Mouse (Mus musculus): Measurements from ENCODE around the gene Apoc1.

Gene Apoc1

GRCm38 (mm10) chr7:19664455-19664954 lies 28.0 kb downstream of the Apoc1 start:
- in situ Hi-C loops (cut with MboI; ENCODE audit: unreplicated experiment in 2 of 2) = loop anchor here (10.0 kb wide), 2 partner anchors 120 to 130 kb away; partner anchors contain the start of gene Cblc (in 1 of the 2)

DNA sequence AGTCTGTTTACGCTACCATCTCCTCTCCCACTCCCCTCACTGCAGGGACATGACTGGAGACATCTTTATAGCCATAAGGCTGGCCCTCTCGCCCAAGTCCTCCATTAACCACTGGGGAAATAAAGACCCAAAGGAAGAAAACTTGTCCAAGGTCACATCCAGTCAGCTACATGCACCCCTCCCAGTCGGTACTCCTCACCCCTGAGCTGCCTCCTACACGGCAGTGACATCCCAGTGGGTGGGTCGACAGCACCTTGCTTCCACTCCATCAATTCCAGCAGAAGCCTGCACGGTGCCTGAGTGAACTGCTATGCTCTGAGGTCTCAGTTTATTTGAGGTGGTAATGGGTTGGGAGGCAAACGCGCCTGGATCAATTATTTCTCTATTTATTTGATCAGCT lies 28.5 kb downstream of the Apoc1 start:
- in situ Hi-C loops (cut with MboI; ENCODE audit: unreplicated experiment in 2 of 2) = loop anchor here (10.0 kb wide), 2 partner anchors 121 to 131 kb away; partner anchors contain the start of gene Cblc (in 1 of the 2)

GRCm38 (mm10) chr7:19652614-19653013 lies 39.8 kb downstream of the Apoc1 start:
- in situ Hi-C loops (cut with MboI; ENCODE audit: unreplicated experiment in 2 of 2) = no loop called here

GRCm38 (mm10) chr7:19651063-19651786 lies 41.2 kb downstream of the Apoc1 start:
- in situ Hi-C loops (cut with MboI; ENCODE audit: unreplicated experiment in 2 of 2) = no loop called here

- in situ Hi-C loops (cut with MboI; ENCODE audit: unreplicated experiment in 2 of 2) = no loop called here
These were observed 51.2 kb downstream of the Apoc1 start for GRCm38 (mm10) chr7:19641223-19641622.
